Mouse (Mus musculus) forebrain, embryonic 12.5 days (tissue): ENCODE data around the gene Lhx5. TPM values are rescaled to one million over a fixed set of nuclear protein-coding genes. Genes with fewer than 3 reads are reported as not detected.

Experiments
- ATAC-seq: fragments of 200-750 bp; cut with Nextera tagmentation; 2 replicates; pipeline ENCODE4 v1.8.0; 2017; ENCODE audit warnings: moderate TSS enrichment; ENCODE audit not compliant: low FRiP score
- H3K27ac ChIP-seq: fragments of 300-500 bp; sonication (generic); 2 replicates; pipeline ENCODE4 v1.5.1; 2016; ENCODE audit warnings: mild to moderate bottlenecking
- H3K27me3 ChIP-seq: fragments of 300-500 bp; sonication (generic); 2 replicates; pipeline ENCODE4 v1.6.1; 2016; ENCODE audit warnings: mild to moderate bottlenecking
- H3K36me3 ChIP-seq: fragments of 300-500 bp; sonication (generic); replicated peaks from 2 replicates; pipeline ENCODE4 v1.6.1; 2016; ENCODE audit warnings: mild to moderate bottlenecking
- H3K4me1 ChIP-seq: fragments of 300-500 bp; sonication (generic); 2 replicates; pipeline ENCODE4 v1.6.1; 2016
- H3K4me2 ChIP-seq: fragments of 300-500 bp; sonication (generic); 2 replicates; pipeline ENCODE4 v1.6.1; 2016; ENCODE audit warnings: mild to moderate bottlenecking, moderate library complexity
- H3K4me3 ChIP-seq: fragments of 300-500 bp; sonication (generic); replicated peaks from 2 replicates; pipeline ENCODE4 v1.5.1; 2016; ENCODE audit warnings: mild to moderate bottlenecking
- H3K9ac ChIP-seq: fragments of 300-500 bp; sonication (generic); 2 replicates; pipeline ENCODE4 v1.6.1; 2016; ENCODE audit warnings: mild to moderate bottlenecking
- H3K9me3 ChIP-seq: fragments of 300-500 bp; sonication (generic); 2 replicates; pipeline ENCODE4 v1.6.1; 2016
- WGBS: fragments of 180-500 bp; shearing (Covaris S2); methylation state at CpG from one replicate; pipeline ENCODE4 v1.1.7; 2016; 5-methylcytosine and 5-hydroxymethylcytosine counted together
- polyA plus RNA-seq: library from polyadenylated mRNA; unstranded; fragments of >200 nt; fragmentation: Nextera tagmentation; extraction: Ambion mirVana; gene quantifications from 2 replicates; pipeline ENCODE4 v1.2.1, GENCODE M21; 2016

The Lhx5 gene
- polyA plus RNA-seq, 1 experiment from 2014 or later = 26.6 TPM

- peaks cover 24% of the 10 kb centered on the region for H3K27me3 ChIP-seq
- no peak for ATAC-seq
- no peak overlapping the region for H3K27ac ChIP-seq
Observed at GRCm38 (mm10) chr5:120454756-120455337, 23.3 kb downstream of the Lhx5 start.

DNA sequence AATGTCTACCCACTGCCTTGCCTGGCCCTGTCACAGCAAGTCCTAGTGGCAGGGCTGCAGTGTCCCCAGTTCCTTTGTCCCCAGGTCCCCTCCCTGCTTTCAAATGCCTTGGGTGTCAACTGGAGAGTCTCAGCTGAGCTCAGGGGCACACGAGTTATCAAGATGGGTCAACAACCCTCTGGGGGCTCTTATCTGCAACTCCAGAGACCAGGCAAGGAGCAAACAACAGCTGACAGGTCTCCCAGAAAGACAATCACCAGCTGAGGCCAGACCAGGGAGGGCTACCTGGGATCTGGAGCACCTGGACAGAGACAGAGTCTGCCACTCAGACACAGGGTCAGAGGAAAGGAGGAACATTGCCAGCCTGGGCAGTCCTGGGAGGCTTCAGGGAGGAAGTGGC lies 24.8 kb downstream of the Lhx5 start:
- Histone ChIP-seq H3K4me3 (no peak overlapping the region), H3K4me2 (no peak overlapping the region), H3K9me3 (no peaks in the 10 kb centered on the region), H3K9ac (no peak overlapping the region), H3K27me3 (peaks cover 29% of the 10 kb centered on the region), H3K4me1 (no peaks in the 10 kb centered on the region; the same call in 1 of the 2 replicates), H3K36me3 (no peaks in the 10 kb centered on the region), H3K27ac (no peak overlapping the region)
- no peak for ATAC-seq
- 71% methylated on average over 1 of the region's 1 CpGs for WGBS

More at GRCm38 (mm10) chr5:120454756-120455337, 23.3 kb downstream of the Lhx5 start:
- H3K36me3 ChIP-seq = no peaks in the 10 kb centered on the region
- 83% methylated on average over 14 of the region's 14 CpGs for WGBS
- no peak overlapping the region for H3K9ac ChIP-seq
- no peak overlapping the region for H3K4me2 ChIP-seq
- no peak overlapping the region for H3K4me3 ChIP-seq
- H3K9me3 ChIP-seq = no peaks in the 10 kb centered on the region
- no peaks in the 10 kb centered on the region; the same call in 1 of the 2 replicates for H3K4me1 ChIP-seq

DNA sequence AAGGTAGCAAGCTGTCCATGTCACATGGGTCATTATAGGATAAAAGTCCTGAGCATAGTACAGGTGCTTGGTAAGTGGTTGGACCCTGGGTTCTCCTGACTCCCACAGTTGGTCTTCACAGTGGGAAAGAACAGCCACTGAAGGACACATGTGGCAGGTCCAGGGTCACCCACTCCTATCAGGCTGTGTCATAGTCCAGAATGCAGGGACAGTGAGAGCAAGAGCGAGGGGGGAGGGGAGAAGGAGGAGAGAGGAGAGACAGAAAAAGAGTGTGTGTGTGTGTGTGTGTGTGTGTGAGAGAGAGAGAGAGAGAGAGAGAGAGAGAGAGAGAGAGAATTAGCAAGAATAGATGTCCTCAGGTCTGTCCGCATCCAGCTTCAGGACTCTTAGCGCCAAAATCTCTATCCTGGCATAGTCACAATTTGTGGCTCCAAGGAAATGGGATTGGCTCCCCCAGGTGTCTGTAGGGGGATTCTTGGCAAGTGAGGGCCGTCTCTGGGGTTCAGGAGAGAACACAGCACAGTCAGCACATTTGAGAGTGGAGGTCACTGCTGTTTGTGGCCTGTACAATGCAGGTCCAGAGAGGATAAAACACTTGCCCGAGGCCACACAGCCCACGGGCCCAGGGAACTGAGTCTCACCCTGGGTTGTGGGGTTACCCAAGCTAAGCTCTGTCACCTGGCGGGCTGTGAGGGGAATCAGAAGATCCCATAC lies 25.5 kb downstream of the Lhx5 start:
- Histone ChIP-seq H3K4me2 (no peak overlapping the region), H3K36me3 (no peaks in the 10 kb centered on the region), H3K9me3 (no peaks in the 10 kb centered on the region), H3K4me1 (no peaks in the 10 kb centered on the region; the same call in 1 of the 2 replicates), H3K9ac (no peak overlapping the region), H3K4me3 (no peak overlapping the region), H3K27ac (no peak overlapping the region), H3K27me3 (peaks cover 36% of the 10 kb centered on the region)
- WGBS = 45% methylated on average over 7 of the region's 7 CpGs
- ATAC-seq = no peak

GRCm38 (mm10) chr5:120457628-120458027 lies 26.1 kb downstream of the Lhx5 start:
- H3K4me2 ChIP-seq = no peak overlapping the region
- no peaks in the 10 kb centered on the region for H3K9me3 ChIP-seq
- no peaks in the 10 kb centered on the region for H3K36me3 ChIP-seq
- peaks cover 37% of the 10 kb centered on the region for H3K27me3 ChIP-seq
- 4% methylated on average over 9 of the region's 9 CpGs for WGBS
- no peaks in the 10 kb centered on the region; the same call in 1 of the 2 replicates for H3K4me1 ChIP-seq
- no peak overlapping the region for H3K4me3 ChIP-seq
- 0 out of 2 replicates have a peak, but pooled peaks have one; percentile 31 for ATAC-seq
- no peak overlapping the region for H3K27ac ChIP-seq
- no peak overlapping the region for H3K9ac ChIP-seq

GRCm38 (mm10) chr5:120459133-120459532 lies 27.6 kb downstream of the Lhx5 start:
- Histone ChIP-seq H3K4me3 (no peak overlapping the region), H3K9ac (no peak overlapping the region), H3K36me3 (no peaks in the 10 kb centered on the region), H3K27ac (no peak overlapping the region), H3K4me2 (no peak overlapping the region), H3K9me3 (no peaks in the 10 kb centered on the region), H3K27me3 (peaks cover 42% of the 10 kb centered on the region), H3K4me1 (no peaks in the 10 kb centered on the region; the same call in 1 of the 2 replicates)
- ATAC-seq = no peak
- WGBS = 83% methylated on average over 10 of the region's 10 CpGs

DNA sequence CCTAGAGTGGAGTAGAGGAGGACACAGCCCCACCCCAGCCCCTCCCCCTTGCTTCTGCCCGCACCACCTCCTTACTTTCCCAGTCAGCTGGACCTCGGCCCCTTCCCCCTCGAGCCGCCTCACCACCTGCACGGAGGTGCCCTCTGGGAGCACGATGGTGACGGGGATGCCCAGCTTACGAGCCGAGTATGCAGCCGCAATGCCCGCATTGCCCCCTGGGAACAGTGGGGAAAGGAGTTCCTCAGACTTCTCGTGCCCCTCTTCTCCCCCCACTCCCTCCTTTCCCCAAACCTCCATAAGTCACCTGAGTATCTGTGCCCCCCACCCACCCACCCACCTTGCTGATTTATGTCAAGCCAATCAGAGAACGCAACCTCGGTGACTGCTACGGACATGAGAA lies 30.4 kb downstream of the Lhx5 start:
- no peaks in the 10 kb centered on the region for H3K9me3 ChIP-seq
- H3K36me3 ChIP-seq = no peaks in the 10 kb centered on the region
- 80% methylated on average over 15 of the region's 15 CpGs for WGBS
- H3K27ac ChIP-seq = no peak overlapping the region
- no peak overlapping the region for H3K9ac ChIP-seq
- H3K4me3 ChIP-seq = no peak overlapping the region
- ATAC-seq = no peak
- peaks cover 26% of the 10 kb centered on the region for H3K27me3 ChIP-seq
- H3K4me2 ChIP-seq = no peak overlapping the region
- H3K4me1 ChIP-seq = peaks cover 2% of the 10 kb centered on the region; the same call in 1 of the 2 replicates

DNA sequence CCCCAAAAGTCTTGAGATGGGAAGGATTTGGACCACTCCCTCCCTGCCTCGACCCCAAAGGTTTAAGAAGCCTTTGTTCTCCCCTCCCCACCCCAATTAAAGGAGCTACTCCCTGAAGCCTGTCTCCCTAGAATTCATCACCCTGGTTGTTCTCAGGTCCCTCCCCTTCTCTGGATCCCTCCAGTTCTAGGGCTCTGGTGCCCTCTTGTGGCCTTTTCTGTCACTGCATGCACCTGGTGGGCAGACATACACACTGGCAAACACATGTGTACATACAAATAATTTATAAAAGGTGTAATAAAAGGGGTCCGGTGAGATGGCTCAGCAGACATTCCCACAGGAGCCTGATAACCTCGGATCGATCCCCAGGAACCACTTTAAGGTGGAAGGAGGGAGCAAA lies 32.8 kb downstream of the Lhx5 start:
- ATAC-seq = no peak
- Histone ChIP-seq H3K36me3 (no peaks in the 10 kb centered on the region), H3K27ac (no peak overlapping the region), H3K9me3 (no peaks in the 10 kb centered on the region), H3K4me1 (peaks cover 2% of the 10 kb centered on the region; the same call in 1 of the 2 replicates), H3K9ac (no peak overlapping the region), H3K4me2 (no peak overlapping the region), H3K27me3 (peaks cover 21% of the 10 kb centered on the region), H3K4me3 (no peak overlapping the region)
- WGBS = 81% methylated on average over 4 of the region's 4 CpGs

GRCm38 (mm10) chr5:120465062-120465461 lies 33.6 kb downstream of the Lhx5 start:
- Histone ChIP-seq H3K27ac (no peak overlapping the region), H3K9me3 (no peaks in the 10 kb centered on the region), H3K4me3 (no peak overlapping the region), H3K4me2 (no peak overlapping the region), H3K4me1 (peaks cover 2% of the 10 kb centered on the region; the same call in 1 of the 2 replicates), H3K9ac (no peak overlapping the region), H3K27me3 (peaks cover 21% of the 10 kb centered on the region), H3K36me3 (no peaks in the 10 kb centered on the region)
- no peak for ATAC-seq
- WGBS = 42% methylated on average over 5 of the region's 5 CpGs

DNA sequence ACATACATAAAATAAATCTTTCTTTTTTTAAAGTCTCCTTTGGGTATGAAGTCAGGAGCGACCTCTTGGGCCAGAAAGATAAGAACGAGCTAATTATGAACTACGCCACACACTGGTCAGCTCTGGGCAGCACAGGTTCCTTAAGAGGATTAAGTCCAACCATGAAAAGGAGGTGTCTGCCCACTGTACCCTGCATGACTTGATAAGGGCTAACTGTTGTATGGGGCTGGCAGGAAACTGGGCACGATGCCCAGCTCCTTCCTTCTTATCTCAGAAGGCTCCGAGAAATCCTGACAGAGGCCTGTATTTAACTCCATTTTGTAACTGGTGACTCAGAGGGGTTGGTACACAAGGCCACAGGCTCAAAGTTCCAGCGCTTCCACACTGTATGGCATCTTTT lies 34.4 kb downstream of the Lhx5 start:
- Histone ChIP-seq H3K27ac (no peak overlapping the region), H3K9me3 (no peaks in the 10 kb centered on the region), H3K36me3 (no peaks in the 10 kb centered on the region), H3K4me3 (no peak overlapping the region), H3K9ac (no peak overlapping the region), H3K4me2 (no peak overlapping the region), H3K27me3 (peaks cover 18% of the 10 kb centered on the region; the same call in 1 of the 2 replicates), H3K4me1 (peaks cover 2% of the 10 kb centered on the region; the same call in 1 of the 2 replicates)
- 87% methylated on average over 6 of the region's 6 CpGs for WGBS
- no peak for ATAC-seq

DNA sequence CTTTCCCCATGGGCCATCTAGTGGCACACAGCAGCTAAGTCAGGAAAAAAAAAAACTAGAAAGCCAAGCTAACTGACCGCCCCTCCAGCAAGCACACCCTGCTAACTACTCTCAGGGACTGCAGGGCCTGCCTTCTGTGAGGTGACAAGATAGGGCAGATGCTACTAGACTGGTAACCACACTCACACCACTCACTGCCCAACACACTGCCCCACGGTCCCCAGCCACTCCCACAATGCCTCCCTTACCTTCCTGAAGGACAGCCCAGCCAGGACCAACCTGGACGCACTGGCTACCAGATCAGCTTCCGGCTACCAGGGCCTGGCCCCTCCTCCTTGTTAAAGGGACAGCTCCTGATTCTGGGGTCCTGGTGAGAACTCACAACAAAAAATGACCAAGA lies 35.5 kb downstream of the Lhx5 start:
- H3K4me1 ChIP-seq = peaks cover 2% of the 10 kb centered on the region; the same call in 1 of the 2 replicates
- no peak overlapping the region for H3K9ac ChIP-seq
- peaks cover 6% of the 10 kb centered on the region; the same call in 1 of the 2 replicates for H3K27me3 ChIP-seq
- H3K9me3 ChIP-seq = no peaks in the 10 kb centered on the region
- H3K4me2 ChIP-seq = peak overlapping the region; percentile 34
- WGBS = 4% methylated on average over 4 of the region's 4 CpGs
- ATAC-seq = no peak
- peak overlapping the region; percentile 21 for H3K4me3 ChIP-seq
- no peak overlapping the region for H3K27ac ChIP-seq
- no peaks in the 10 kb centered on the region for H3K36me3 ChIP-seq

- no peaks in the 10 kb centered on the region for H3K27me3 ChIP-seq
Observed at GRCm38 (mm10) chr5:120468336-120468735, 36.8 kb downstream of the Lhx5 start.

GRCm38 (mm10) chr5:120468830-120469229 lies 37.3 kb downstream of the Lhx5 start:
- no peaks in the 10 kb centered on the region for H3K36me3 ChIP-seq
- H3K27ac ChIP-seq = no peak overlapping the region
- no peak overlapping the region for H3K9ac ChIP-seq
- WGBS = 90% methylated on average over 6 of the region's 6 CpGs
- H3K27me3 ChIP-seq = no peaks in the 10 kb centered on the region
- no peak overlapping the region for H3K4me3 ChIP-seq
- no peaks in the 10 kb centered on the region for H3K9me3 ChIP-seq
- no peak for ATAC-seq
- peaks cover 2% of the 10 kb centered on the region; the same call in 1 of the 2 replicates for H3K4me1 ChIP-seq
- no peak overlapping the region for H3K4me2 ChIP-seq

More at GRCm38 (mm10) chr5:120468336-120468735, 36.8 kb downstream of the Lhx5 start:
- WGBS = 86% methylated on average over 5 of the region's 5 CpGs
- H3K9me3 ChIP-seq = no peaks in the 10 kb centered on the region
- no peak overlapping the region for H3K9ac ChIP-seq
- H3K27ac ChIP-seq = no peak overlapping the region
- H3K4me1 ChIP-seq = peaks cover 2% of the 10 kb centered on the region; the same call in 1 of the 2 replicates
- ATAC-seq = no peak
- H3K4me3 ChIP-seq = no peak overlapping the region
- H3K4me2 ChIP-seq = no peak overlapping the region
- no peaks in the 10 kb centered on the region for H3K36me3 ChIP-seq
